Mouse (Mus musculus) forebrain, embryonic 12.5 days (tissue): ENCODE data around the gene Alox5. TPM values are rescaled to one million over a fixed set of nuclear protein-coding genes. Genes with fewer than 3 reads are reported as not detected.

ENCODE experiments used
- ATAC-seq: fragments of 200-750 bp; cut with Nextera tagmentation; 2 replicates; pipeline ENCODE4 v1.8.0; 2017; ENCODE audit warnings: moderate TSS enrichment; ENCODE audit not compliant: low FRiP score
- H3K27ac ChIP-seq: fragments of 300-500 bp; sonication (generic); 2 replicates; pipeline ENCODE4 v1.5.1; 2016; ENCODE audit warnings: mild to moderate bottlenecking
- H3K27me3 ChIP-seq: fragments of 300-500 bp; sonication (generic); 2 replicates; pipeline ENCODE4 v1.6.1; 2016; ENCODE audit warnings: mild to moderate bottlenecking
- H3K36me3 ChIP-seq: fragments of 300-500 bp; sonication (generic); replicated peaks from 2 replicates; pipeline ENCODE4 v1.6.1; 2016; ENCODE audit warnings: mild to moderate bottlenecking
- H3K4me1 ChIP-seq: fragments of 300-500 bp; sonication (generic); 2 replicates; pipeline ENCODE4 v1.6.1; 2016
- H3K4me2 ChIP-seq: fragments of 300-500 bp; sonication (generic); 2 replicates; pipeline ENCODE4 v1.6.1; 2016; ENCODE audit warnings: mild to moderate bottlenecking, moderate library complexity
- H3K4me3 ChIP-seq: fragments of 300-500 bp; sonication (generic); replicated peaks from 2 replicates; pipeline ENCODE4 v1.5.1; 2016; ENCODE audit warnings: mild to moderate bottlenecking
- H3K9ac ChIP-seq: fragments of 300-500 bp; sonication (generic); 2 replicates; pipeline ENCODE4 v1.6.1; 2016; ENCODE audit warnings: mild to moderate bottlenecking
- H3K9me3 ChIP-seq: fragments of 300-500 bp; sonication (generic); 2 replicates; pipeline ENCODE4 v1.6.1; 2016
- WGBS: fragments of 180-500 bp; shearing (Covaris S2); methylation state at CpG from one replicate; pipeline ENCODE4 v1.1.7; 2016; 5-methylcytosine and 5-hydroxymethylcytosine counted together
- polyA plus RNA-seq: library from polyadenylated mRNA; unstranded; fragments of >200 nt; fragmentation: Nextera tagmentation; extraction: Ambion mirVana; gene quantifications from 2 replicates; pipeline ENCODE4 v1.2.1, GENCODE M21; 2016

The Alox5 gene
- polyA plus RNA-seq, 1 experiment from 2014 or later: 0.29 TPM

- H3K4me1 ChIP-seq: no peaks in the 10 kb centered on the region
- H3K9me3 ChIP-seq: no peaks in the 10 kb centered on the region
- no peak overlapping the region for H3K9ac ChIP-seq
- 87% methylated on average over 4 of the region's 4 CpGs for WGBS
- ATAC-seq: no peak
- no peak overlapping the region for H3K4me2 ChIP-seq
- H3K4me3 ChIP-seq: no peak overlapping the region
- H3K27ac ChIP-seq: no peak overlapping the region
- no peaks in the 10 kb centered on the region for H3K27me3 ChIP-seq
- no peaks in the 10 kb centered on the region for H3K36me3 ChIP-seq
Observed at GRCm38 (mm10) chr6:116440849-116441248, 20.1 kb downstream of the Alox5 start.

- Histone ChIP-seq H3K9ac (no peak overlapping the region), H3K27me3 (no peaks in the 10 kb centered on the region), H3K4me1 (no peaks in the 10 kb centered on the region), H3K36me3 (no peaks in the 10 kb centered on the region), H3K27ac (no peak overlapping the region), H3K4me3 (no peak overlapping the region), H3K9me3 (no peaks in the 10 kb centered on the region), H3K4me2 (no peak overlapping the region)
- no peak for ATAC-seq
- WGBS: 77% methylated on average over 4 of the region's 4 CpGs
Observed at GRCm38 (mm10) chr6:116440447-116440846, 20.5 kb downstream of the Alox5 start.

- Histone ChIP-seq H3K4me3 (no peak overlapping the region), H3K9ac (no peak overlapping the region), H3K9me3 (no peaks in the 10 kb centered on the region), H3K4me1 (no peaks in the 10 kb centered on the region), H3K27ac (no peak overlapping the region), H3K27me3 (no peaks in the 10 kb centered on the region), H3K36me3 (no peaks in the 10 kb centered on the region), H3K4me2 (no peak overlapping the region)
- WGBS: 89% methylated on average over 6 of the region's 6 CpGs
- no peak for ATAC-seq
Observed at GRCm38 (mm10) chr6:116439531-116439930, 21.4 kb downstream of the Alox5 start.

GRCm38 (mm10) chr6:116438864-116439263 is 22.1 kb downstream of the Alox5 start:
- no peak overlapping the region for H3K27ac ChIP-seq
- 81% methylated on average over 6 of the region's 6 CpGs for WGBS
- H3K4me2 ChIP-seq: no peak overlapping the region
- H3K9me3 ChIP-seq: no peaks in the 10 kb centered on the region
- H3K9ac ChIP-seq: no peak overlapping the region
- no peaks in the 10 kb centered on the region for H3K36me3 ChIP-seq
- no peaks in the 10 kb centered on the region for H3K27me3 ChIP-seq
- H3K4me1 ChIP-seq: no peaks in the 10 kb centered on the region
- H3K4me3 ChIP-seq: no peak overlapping the region
- no peak for ATAC-seq

- no peak overlapping the region for H3K4me3 ChIP-seq
- no peak overlapping the region for H3K27ac ChIP-seq
- H3K4me1 ChIP-seq: no peaks in the 10 kb centered on the region
- H3K27me3 ChIP-seq: no peaks in the 10 kb centered on the region
- H3K4me2 ChIP-seq: no peak overlapping the region
- no peak for ATAC-seq
- no peak overlapping the region for H3K9ac ChIP-seq
- 0 out of 2 replicates have a peak, but pooled peaks cover 6% of the 10 kb centered on the region for H3K9me3 ChIP-seq
- H3K36me3 ChIP-seq: no peaks in the 10 kb centered on the region
- WGBS: 67% methylated on average over 5 of the region's 5 CpGs
Observed at GRCm38 (mm10) chr6:116428282-116428681, 32.7 kb downstream of the Alox5 start.

GRCm38 (mm10) chr6:116427552-116427951 is 33.4 kb downstream of the Alox5 start:
- Histone ChIP-seq H3K36me3 (no peaks in the 10 kb centered on the region), H3K27me3 (no peaks in the 10 kb centered on the region), H3K9me3 (0 out of 2 replicates have a peak, but pooled peaks cover 6% of the 10 kb centered on the region), H3K4me3 (no peak overlapping the region), H3K4me2 (no peak overlapping the region), H3K4me1 (no peaks in the 10 kb centered on the region), H3K9ac (no peak overlapping the region), H3K27ac (no peak overlapping the region)
- 87% methylated on average over 3 of the region's 3 CpGs for WGBS
- ATAC-seq: no peak

- WGBS: 67% methylated on average over 2 of the region's 2 CpGs
Observed at GRCm38 (mm10) chr6:116423664-116424063, 37.3 kb downstream of the Alox5 start.

GRCm38 (mm10) chr6:116422991-116423390 is 38.0 kb downstream of the Alox5 start:
- no peak overlapping the region for H3K27ac ChIP-seq
- no peak overlapping the region for H3K9ac ChIP-seq
- no peak for ATAC-seq
- no peak overlapping the region for H3K4me3 ChIP-seq
- H3K4me1 ChIP-seq: no peaks in the 10 kb centered on the region
- 91% methylated on average over 7 of the region's 7 CpGs for WGBS
- no peak overlapping the region for H3K4me2 ChIP-seq
- H3K27me3 ChIP-seq: no peaks in the 10 kb centered on the region
- H3K36me3 ChIP-seq: no peaks in the 10 kb centered on the region
- H3K9me3 ChIP-seq: no peaks in the 10 kb centered on the region

More at GRCm38 (mm10) chr6:116423664-116424063, 37.3 kb downstream of the Alox5 start:
- Histone ChIP-seq H3K4me3 (no peak overlapping the region), H3K36me3 (no peaks in the 10 kb centered on the region), H3K9ac (no peak overlapping the region), H3K4me2 (no peak overlapping the region), H3K27me3 (no peaks in the 10 kb centered on the region), H3K27ac (no peak overlapping the region), H3K9me3 (no peaks in the 10 kb centered on the region), H3K4me1 (no peaks in the 10 kb centered on the region)
- ATAC-seq: no peak

- no peaks in the 10 kb centered on the region for H3K27me3 ChIP-seq
- H3K9me3 ChIP-seq: no peaks in the 10 kb centered on the region
- no peak overlapping the region for H3K9ac ChIP-seq
- no peak overlapping the region for H3K4me3 ChIP-seq
- no peaks in the 10 kb centered on the region for H3K36me3 ChIP-seq
- WGBS: 89% methylated on average over 10 of the region's 10 CpGs
- no peak overlapping the region for H3K27ac ChIP-seq
- no peak overlapping the region for H3K4me2 ChIP-seq
- no peak for ATAC-seq
- no peaks in the 10 kb centered on the region for H3K4me1 ChIP-seq
Observed at GRCm38 (mm10) chr6:116420271-116420670, 40.7 kb downstream of the Alox5 start.

- 79% methylated on average over 6 of the region's 6 CpGs for WGBS
- no peak for ATAC-seq
- Histone ChIP-seq H3K27ac (no peak overlapping the region), H3K4me1 (no peaks in the 10 kb centered on the region), H3K4me3 (no peak overlapping the region), H3K36me3 (no peaks in the 10 kb centered on the region), H3K9ac (no peak overlapping the region), H3K9me3 (no peaks in the 10 kb centered on the region), H3K27me3 (no peaks in the 10 kb centered on the region), H3K4me2 (no peak overlapping the region)
Observed at GRCm38 (mm10) chr6:116419699-116420098, 41.3 kb downstream of the Alox5 start.

- ATAC-seq: no peak
Observed at GRCm38 (mm10) chr6:116418487-116418886, 42.5 kb downstream of the Alox5 start.

GRCm38 (mm10) chr6:116417518-116418315 is 43.3 kb downstream of the Alox5 start:
- ATAC-seq: no peak
- Histone ChIP-seq H3K36me3 (no peaks in the 10 kb centered on the region), H3K9me3 (no peaks in the 10 kb centered on the region), H3K4me3 (no peak overlapping the region), H3K27me3 (no peaks in the 10 kb centered on the region), H3K4me1 (no peaks in the 10 kb centered on the region), H3K4me2 (no peak overlapping the region), H3K27ac (no peak overlapping the region), H3K9ac (no peak overlapping the region)
- WGBS: 69% methylated on average over 6 of the region's 6 CpGs

More at GRCm38 (mm10) chr6:116418487-116418886, 42.5 kb downstream of the Alox5 start:
- no peak overlapping the region for H3K4me3 ChIP-seq
- no peaks in the 10 kb centered on the region for H3K27me3 ChIP-seq
- H3K36me3 ChIP-seq: no peaks in the 10 kb centered on the region
- H3K27ac ChIP-seq: no peak overlapping the region
- no peaks in the 10 kb centered on the region for H3K4me1 ChIP-seq
- no peak overlapping the region for H3K9ac ChIP-seq
- no peak overlapping the region for H3K4me2 ChIP-seq
- 83% methylated on average over 1 of the region's 1 CpGs for WGBS
- H3K9me3 ChIP-seq: no peaks in the 10 kb centered on the region

GRCm38 (mm10) chr6:116416000-116416552 is 44.9 kb downstream of the Alox5 start:
- Histone ChIP-seq H3K4me2 (no peak overlapping the region), H3K4me1 (no peaks in the 10 kb centered on the region), H3K27me3 (no peaks in the 10 kb centered on the region), H3K9me3 (no peaks in the 10 kb centered on the region), H3K9ac (no peak overlapping the region), H3K4me3 (no peak overlapping the region), H3K36me3 (no peaks in the 10 kb centered on the region), H3K27ac (no peak overlapping the region)
- ATAC-seq: no peak
- WGBS: 92% methylated on average over 6 of the region's 6 CpGs
